Mouse (Mus musculus): ENCODE results near the gene Tjp2.

DNA sequence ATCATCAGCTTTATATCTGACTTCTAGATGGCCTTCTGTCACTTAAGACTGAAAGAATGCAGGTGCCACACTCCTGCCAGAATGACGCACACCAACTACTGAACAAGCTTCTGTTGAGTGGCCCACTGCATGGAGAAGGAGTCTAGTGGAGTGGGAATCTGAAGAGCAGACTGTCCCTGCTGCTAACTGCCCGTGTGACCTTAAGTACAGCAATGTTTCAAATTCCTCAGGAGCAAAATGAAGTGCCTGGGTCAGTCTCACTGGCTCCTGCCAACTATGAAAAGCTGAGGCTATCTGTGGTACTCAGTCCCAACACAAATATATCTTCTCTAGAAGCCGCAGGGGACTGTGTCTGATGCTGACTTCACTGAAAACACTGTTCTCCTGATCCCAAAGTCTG, 175.5 kb downstream of the Tjp2 start:
- TF ChIP-seq POLR2A (IDR thresholded peaks at IDR 0.05; ENCODE audit: insufficient read depth, low read depth, low read length), result no peak
- TF ChIP-seq CTCF (IDR thresholded peaks at IDR 0.05; ENCODE audit: insufficient read depth, low read depth, low read length), result no peak

All from olfactory bulb, adult 2 months (tissue).